Mouse (Mus musculus): Measurements from ENCODE around the gene Dis3.

Gene Dis3

DNA sequence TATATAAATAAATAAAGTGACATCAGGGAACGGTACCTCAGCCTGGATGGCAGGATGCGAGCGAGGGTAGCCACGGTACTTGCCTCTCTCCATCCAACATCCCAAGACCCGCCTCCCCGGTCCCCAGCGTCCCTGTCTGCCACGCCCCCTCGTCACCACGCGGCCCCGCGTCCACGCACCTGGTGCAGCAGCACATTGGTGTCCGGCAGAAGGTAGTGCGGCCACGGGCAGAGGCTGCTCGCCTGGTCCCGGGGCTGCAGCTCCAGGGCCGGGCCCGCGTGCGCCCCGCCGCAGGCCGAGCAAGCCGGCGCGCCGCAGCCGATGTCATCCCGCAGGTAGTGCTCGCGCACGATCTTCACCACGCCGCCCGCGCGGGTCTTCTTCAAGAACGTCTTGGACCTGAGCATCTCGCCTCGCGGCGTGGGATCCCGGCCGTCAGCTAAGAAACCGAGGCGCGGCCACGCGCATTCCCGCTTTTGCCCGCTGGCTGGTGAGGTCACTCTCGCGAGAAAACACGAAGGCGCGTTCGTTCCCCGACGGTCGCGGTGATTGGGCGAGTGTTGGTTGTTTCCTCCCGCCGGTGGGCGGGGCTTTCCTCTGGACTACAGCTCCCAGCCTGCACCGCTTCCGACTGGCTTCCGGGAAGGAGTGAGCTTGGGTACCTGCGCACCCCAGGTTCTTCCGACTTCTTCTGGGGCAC lies at the start of gene Dis3, which contains the start of gene Pibf1:
Dis3 (minus strand) TSS at position 504 of the 700 bp plus-strand sequence.
Pibf1 (plus strand) TSS at position 158 of the 700 bp plus-strand sequence.
- peak; percentile 99 for DNase-seq (ENCODE audit: low read depth in 2 of 2, low spot score in 2 of 2)

DNA sequence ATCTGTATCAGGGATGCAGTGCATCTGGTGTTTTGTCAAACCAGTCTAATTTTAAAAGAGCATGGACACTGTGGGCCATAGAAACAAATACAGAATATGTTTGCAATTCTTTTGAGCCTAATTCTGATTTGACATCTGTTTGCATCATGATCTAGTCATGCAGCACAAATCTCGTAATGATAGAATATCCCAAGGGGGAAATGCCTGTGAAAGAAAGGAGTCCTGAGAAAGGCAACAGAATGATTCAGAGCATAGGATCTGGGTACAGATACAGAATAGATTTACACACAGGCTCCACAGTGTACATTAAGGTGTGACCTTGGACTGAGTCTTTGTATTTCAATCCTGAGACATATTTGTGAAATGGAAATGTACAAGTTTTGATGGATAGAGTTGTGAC lies 47.3 kb upstream of the Dis3 start:
- DNase-seq (ENCODE audit: low read depth in 2 of 2, low spot score in 2 of 2) = no peak

DNA sequence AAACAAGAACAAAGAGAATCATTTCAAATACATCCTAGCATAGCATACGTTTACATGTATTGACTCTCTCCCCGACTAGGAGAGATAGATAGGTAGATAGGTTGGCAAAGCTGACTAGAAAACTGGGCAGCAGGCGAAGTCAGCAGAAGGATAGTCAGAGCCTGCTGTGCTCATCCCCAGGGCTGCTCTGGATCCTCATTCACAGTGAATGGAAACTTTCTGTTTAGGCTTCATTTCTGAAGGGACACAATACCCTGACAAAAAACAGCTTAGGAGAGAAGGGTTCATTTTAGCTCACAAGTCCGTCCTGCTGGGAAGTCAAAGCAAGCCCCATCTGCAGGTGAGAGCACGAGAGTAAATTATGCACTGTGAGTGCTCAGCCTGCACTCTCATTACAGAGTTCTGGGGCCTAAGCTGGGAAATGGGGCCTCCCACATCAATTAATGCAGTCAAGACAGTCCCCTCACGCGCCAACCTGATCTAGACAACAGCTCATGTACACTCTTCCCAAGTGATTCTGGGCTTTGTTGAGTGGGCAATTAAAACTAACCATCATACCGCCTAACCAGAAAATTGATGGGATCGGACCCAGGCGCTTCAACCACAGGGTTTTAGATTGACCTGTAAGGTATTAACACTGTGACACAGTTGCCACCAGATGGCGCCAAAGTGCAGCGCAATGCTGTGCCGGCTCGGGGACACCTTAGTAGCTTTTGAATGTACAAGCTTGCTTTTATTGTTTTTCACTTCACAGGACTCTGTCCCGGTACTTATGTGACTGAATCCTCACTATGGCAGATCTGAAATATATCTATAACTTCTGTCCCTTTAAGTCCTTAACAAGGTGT lies 42.4 kb upstream of the Dis3 start:
- peak; percentile 57 for DNase-seq (ENCODE audit: low read depth in 2 of 2, low spot score in 2 of 2)

DNA sequence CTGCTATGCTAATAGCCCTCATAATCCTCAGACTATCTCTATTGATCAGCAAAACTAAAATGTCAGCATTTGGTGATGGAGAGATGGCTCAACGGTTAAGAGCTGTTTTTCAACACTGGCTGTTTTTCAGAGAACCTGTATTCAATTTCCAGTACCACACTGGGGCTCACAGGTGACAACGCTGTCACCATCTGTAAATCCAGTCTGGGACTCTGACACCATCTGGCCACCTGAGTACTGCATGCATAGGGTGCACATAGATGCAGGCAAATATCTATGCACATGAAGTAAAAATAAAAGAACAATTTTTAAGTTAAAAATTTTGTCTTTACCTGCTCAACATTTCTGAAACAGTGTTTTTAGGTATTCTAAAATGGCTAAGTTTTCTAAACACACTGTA lies 40.5 kb upstream of the Dis3 start:
- DNase-seq (ENCODE audit: low read depth in 2 of 2, low spot score in 2 of 2) = no peak

DNA sequence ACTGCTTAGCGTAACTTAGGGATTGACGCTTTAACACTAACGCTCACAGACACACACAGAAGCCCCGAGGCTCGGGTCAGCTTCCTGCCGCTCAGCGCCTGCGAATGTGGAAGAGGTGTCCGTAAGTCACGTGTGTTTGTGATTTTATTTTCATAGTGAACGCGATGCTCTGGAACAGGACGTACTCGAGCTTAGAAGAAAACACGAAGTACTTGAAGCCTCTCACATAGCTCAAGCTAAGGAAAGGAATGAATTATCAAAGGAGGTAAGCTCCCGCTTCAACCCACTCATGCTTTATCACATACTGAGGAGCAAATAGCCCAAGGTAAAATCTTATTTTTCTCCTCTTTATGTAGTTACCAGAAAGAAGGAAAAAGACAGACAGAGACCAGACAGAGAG lies 36.7 kb upstream of the Dis3 start:
- DNase-seq (ENCODE audit: low read depth in 2 of 2, low spot score in 2 of 2) = no peak

DNA sequence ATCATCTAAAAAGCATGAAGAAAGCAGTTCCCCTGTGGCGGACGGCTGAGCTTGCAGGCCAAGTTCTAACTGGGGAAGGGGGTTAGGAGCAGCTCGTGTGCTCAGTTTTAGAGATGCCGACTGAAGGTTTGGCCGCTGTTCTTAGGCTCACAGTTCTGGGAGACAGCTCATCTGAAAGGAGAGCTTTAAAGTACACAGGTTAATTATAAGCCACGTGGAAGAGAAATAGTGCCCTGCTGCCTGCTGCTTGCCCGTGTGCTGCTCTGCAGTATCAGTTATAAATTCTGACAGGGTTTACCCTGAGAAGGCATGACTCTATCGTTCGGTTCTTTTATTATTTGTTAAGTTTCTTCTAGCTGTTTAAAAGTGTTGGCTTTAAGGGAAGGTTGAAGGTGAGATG lies 36.2 kb upstream of the Dis3 start:
- DNase-seq (ENCODE audit: low read depth in 2 of 2, low spot score in 2 of 2) = no peak

DNA sequence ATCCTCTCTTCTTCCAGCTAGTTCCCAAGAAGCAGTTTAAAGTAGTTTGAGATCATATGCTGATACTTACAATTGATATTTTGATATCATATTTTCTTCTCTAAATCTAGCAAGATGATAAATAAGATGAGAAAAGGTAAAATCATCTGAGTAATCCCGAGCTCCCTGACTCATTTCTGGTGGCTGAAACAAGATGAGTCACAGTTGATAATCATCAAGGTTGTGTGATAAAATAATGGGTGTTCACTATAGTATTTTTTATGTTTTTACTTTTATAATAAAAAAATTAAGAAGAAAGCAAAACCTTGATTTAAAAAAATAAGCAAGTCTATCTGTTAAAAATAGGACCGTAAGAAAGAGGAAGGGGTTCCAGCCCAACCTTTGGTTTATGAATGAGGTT lies 34.5 kb upstream of the Dis3 start:
- DNase-seq (ENCODE audit: low read depth in 2 of 2, low spot score in 2 of 2) = no peak

DNA sequence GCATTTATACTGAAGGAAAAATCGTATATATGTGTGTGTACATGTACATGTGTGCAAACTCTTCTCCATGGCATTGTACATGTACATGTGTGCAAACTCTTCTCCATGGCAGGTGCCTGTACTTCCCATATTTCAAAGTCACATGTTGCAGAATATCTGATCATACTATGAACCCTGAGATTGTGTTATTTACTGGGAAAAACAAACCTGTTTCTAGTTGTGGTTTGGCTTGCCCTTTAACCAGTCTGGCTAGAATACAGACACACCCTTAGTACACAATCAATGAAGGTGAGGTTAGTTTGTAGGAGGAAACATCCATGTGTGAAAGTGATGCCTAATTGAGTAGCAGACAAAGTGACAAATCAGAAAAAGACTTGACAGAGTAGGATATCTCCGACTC lies 29.5 kb upstream of the Dis3 start:
- no peak for DNase-seq (ENCODE audit: low read depth in 2 of 2, low spot score in 2 of 2)

DNA sequence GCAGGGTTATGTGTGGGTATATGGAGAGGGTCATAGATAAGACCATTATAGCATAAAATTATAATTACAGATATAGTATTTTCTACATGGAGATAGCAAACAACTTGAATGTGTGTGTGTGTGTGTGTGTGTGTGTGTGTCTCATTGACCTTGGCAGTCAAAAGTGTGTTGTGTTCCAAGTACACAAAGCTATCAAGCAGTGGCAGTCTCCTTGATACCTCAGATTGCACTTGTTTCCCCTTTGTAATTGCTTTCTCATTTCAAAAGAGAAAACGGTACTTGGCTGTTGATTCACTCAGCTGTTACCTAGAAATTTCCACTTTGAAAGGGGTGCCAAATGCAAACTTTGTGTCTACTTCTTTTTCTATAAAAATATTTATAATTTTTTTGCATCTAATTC lies 27.9 kb upstream of the Dis3 start:
- DNase-seq (ENCODE audit: low read depth in 2 of 2, low spot score in 2 of 2) = no peak

DNA sequence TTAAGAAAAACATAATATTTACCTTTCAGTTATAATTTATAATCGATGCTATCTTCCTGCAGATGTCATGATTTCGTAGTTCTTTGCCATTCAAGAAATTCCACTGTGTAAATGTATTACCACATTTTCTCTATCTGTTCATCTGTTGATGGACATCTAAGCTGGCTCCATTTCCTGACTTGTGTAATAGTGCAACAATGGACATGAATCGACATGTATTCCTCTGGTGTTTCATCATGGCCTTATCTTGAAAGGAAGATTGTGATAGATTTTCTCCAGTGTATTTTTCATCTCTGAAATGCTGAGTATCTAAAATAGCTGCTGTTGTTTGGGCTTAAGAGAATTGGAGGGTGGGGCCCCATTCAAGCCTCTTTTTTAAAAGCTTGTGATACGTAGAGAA lies 27.1 kb upstream of the Dis3 start:
- no peak for DNase-seq (ENCODE audit: low read depth in 2 of 2, low spot score in 2 of 2)

DNA sequence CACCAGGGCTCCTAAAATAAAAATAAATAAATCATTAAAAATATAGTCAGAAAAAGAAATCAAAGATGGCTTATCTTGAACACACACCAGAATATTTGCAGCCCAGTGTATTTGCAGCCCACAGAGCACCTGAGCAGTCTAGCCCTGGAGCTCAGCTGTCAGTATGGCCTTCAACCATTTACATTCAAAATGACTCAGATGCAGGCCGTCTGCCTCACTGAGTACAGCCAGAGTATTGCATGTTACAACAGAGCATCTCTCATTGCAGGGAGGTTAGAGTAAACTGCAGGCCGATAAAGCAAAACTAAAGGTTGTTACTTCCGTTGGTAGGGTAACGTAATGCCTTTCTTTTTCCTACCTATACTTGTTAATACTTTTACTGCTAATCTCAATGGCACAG lies 24.5 kb upstream of the Dis3 start:
- DNase-seq (ENCODE audit: low read depth in 2 of 2, low spot score in 2 of 2) = no peak

DNA sequence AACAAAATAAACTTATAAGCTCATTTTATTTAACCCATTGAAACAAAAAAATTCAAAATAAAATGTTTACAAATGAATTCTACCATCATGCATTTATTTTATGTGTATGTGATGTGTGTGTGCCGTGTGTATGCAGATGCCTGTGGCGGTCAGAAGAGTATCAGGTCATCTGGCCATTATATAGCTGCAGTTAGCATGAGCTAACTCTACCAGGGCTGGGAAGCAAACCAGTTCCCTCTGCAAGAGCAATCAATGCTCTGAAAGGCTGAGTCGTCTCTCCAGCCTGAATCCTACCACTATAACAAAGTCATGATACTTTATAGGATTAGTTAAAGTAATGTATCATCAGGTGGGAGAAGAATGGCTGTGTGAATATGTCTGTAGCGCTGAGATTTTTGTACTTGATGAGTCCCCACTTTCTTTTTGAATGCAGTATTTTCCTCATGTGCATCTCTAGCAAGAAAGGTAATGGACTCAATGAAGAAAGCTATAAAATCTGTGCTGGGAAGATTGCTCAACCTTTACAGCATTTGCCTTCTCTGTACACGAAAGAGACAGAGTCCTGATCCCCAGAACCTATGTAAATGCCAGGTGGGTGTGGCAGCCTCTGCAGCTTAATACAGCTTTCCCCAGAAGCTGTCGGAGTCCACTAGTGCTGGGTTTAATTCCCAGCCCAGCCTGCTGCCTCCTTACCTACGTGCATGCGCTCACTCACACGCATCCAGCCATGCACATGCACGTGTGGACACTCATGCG lies 22.2 kb upstream of the Dis3 start:
- DNase-seq (ENCODE audit: low read depth in 2 of 2, low spot score in 2 of 2) = no peak

DNA sequence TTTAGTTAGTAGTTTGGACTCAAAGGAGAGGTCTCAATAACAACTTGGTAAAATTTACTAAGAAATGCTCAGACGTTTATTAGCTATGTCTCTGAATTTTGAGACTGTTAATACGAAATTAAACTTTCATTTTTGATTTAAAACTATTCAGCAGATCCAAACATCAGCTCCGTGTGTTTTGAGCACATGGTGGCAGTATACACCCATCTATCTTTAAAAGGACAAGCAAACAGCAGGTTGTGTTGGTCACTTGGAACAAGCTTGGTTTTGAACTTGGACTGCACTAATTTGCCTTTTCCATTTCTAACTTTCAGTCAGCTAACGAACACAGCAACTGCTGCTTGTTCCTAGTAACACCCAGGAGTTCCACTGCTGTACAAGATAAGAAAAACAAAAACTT lies 18.0 kb upstream of the Dis3 start:
- no peak for DNase-seq (ENCODE audit: low read depth in 2 of 2, low spot score in 2 of 2)

DNA sequence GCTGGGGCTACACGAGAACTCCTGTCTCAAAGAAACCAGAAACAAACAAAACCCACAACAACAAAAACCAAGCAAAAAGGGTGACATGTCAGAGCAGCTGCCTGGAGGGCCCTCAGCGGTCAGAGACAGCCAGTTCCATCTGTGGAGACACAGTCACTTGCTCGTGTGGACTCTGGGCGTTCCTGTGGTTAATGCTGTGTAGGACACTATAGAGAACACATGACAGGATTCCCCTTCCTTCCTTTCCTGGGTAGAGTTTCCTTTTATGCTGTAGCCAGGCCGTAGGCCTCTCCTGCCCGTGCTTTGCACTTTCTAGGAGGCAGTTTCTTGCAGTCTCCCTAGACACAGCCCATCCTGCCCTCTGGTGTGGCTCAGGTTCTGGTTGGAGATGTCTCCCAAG lies 9.2 kb upstream of the Dis3 start:
- no peak for DNase-seq (ENCODE audit: low read depth in 2 of 2, low spot score in 2 of 2)

DNA sequence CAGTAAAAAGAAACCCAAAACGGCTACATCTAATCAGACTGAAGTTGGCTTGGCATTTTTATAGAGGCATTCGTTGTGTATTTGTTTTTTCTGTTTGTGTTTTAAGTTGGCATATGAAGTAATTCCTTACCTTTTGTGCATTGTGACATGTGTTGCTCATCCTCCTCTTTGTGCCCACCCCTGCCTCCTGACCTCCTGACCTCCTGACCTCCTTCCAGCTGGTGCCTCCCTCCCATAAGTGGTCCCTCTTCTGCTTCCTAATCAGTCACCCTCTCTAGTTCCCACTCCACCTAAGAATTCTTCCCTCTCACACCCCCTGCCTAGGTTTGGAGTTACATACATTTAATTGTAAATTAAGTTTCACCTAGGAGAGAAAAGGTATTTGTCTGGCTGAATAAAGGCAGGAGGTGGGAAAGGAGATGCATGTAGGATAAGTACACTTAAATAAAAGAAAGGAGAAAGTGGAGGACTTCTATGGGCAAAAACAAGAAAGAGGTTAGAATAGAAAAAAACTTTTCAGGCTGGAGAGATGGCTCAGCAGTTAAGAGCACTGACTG lies 8.1 kb upstream of the Dis3 start:
- no peak for DNase-seq (ENCODE audit: low read depth in 2 of 2, low spot score in 2 of 2)

DNA sequence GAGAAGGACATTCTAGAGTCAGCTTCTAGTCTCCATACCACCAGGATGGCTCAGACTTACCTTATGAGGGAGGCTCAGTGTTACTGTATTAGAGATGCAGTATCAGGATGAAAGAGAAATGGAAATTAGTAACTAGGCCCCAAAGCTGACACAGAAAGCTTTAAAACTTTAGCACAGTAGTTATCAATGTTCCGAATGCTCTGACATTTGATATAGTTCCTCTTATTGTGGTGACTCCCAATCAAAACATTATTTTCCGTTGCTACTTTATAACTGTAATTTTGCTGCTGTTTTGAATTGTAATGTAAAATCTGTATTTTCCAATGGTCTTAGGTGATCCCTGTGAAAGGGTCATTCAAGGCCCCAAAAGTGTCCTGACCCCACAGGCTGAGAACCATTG lies 7.1 kb upstream of the Dis3 start:
- no peak for DNase-seq (ENCODE audit: low read depth in 2 of 2, low spot score in 2 of 2)

DNA sequence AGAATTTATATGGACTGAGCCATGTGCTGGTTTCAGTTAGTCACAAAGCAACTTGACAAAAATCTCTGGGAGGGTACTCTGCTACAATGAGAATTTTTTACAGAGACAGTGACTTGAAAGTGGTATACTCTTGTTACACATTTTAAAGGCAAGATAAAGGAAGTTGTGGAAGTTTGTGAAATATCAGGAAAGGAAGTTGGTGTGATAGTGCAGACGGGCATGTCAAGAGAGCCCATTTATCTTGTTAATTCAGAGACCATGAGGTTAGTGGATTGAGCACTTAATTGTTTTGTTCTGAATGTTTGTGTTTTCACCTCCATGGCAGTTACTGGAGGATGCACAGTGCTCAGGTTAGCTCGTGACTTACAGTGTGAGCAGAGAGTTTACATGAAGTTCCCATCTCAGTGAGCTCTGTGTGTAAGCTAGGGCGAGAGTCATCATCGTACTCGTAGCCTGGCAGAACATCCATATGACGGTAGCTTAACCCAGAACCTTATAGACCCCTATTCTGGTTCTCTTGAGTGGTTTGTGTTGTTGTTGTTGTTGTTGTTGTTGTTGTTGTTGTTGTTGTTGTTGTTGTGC lies 5.1 kb upstream of the Dis3 start:
- DNase-seq (ENCODE audit: low read depth in 2 of 2, low spot score in 2 of 2) = no peak

DNA sequence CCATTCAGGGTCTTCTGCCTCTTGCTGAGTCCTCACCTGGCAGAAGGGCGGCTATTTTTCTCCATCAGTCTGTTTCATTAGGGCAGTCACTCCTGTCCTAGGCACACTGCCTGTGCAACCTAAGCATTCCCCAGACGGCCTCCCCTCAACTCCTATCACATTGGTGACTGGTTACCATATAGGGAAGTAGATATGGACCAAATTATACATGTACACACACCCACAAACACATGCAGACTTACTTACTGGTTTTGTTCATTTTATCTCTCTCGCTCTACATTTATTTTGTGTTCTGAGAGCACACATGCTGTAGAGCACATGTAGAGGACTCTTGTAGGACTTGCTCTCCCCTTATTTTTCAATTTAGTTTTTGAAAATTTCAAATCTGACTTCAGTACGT lies 3.5 kb upstream of the Dis3 start:
- DNase-seq (ENCODE audit: low read depth in 2 of 2, low spot score in 2 of 2) = no peak

DNA sequence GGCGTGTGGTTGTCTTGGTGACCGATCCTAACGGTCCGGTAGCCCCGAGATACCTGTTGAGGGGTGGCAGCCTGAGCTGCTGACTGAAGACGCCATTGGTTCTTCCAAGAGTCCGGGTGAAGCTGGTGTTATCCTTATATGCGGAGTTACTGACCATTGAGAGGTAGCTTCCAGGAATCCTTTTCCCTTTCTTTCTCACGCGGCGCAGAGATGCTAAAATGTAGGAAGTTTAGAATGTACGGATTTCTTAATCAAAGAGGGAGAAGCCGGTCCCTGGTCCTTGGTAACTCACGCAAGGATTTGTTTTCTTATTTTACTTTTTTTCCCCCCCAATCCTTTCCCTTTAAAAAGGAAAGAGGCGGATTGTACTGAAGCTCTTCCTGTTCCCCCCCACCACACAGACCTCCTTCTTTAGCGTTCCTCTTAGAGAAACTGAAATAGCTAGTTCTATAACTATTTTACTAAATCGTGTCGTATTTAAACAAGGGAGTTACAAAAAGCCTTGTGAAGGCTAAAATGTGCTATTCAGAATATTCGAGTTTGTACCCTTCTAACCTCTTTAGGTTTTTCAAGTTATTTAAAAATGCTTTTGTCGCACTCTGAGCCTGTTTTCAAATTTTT lies 507 bp upstream of the Dis3 start:
- no peak for DNase-seq (ENCODE audit: low read depth in 2 of 2, low spot score in 2 of 2)

DNA sequence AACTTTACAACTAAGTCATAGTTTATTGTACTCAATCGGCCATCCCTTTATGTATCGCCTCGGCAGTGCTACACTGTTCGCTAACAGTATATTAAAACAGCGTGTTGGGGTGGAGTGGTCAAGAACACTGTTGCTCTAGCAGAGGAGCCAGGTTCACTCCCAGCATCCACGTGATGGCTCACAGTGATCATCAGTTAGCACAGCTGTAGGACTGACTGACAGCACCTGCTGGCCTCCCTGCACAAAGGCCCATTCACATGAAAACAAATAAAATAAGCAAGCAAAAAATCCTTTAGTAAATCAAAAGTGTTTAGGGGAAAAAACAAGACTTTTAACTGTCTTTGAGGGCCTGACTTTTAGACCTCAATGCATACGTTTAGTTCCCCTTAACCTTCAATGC lies 10.6 kb downstream of the Dis3 start:
- DNase-seq (ENCODE audit: low read depth in 2 of 2, low spot score in 2 of 2) = no peak

DNA sequence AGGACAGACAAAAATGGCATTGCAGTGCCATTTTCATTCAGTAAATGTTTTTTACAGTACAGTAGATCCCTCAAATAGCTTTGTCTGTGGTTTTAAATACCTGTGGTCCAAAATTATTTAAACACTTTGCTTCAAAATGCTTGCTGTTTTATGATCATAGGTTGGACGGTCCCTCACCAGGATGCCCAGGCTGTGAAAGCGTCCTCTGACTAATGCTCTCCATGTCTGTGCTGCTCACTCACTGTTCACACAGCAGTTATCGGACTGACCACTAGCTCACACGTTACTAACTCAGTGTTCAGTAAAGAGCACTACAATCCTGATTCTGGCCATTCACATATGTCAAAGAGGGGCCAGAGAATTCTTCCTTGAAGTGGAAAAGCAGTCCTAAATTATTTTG lies 28.4 kb downstream of the Dis3 start:
- DNase-seq (ENCODE audit: low read depth in 2 of 2, low spot score in 2 of 2) = no peak
